Mouse (Mus musculus): ENCODE measurements at regions not wholly inside any gene's neighbourhood (a gene's known extent, or its start where the extent isn't known, plus 50 kb on each side); places are given as distances from the start of the nearest gene placed in this dataset.

DNA sequence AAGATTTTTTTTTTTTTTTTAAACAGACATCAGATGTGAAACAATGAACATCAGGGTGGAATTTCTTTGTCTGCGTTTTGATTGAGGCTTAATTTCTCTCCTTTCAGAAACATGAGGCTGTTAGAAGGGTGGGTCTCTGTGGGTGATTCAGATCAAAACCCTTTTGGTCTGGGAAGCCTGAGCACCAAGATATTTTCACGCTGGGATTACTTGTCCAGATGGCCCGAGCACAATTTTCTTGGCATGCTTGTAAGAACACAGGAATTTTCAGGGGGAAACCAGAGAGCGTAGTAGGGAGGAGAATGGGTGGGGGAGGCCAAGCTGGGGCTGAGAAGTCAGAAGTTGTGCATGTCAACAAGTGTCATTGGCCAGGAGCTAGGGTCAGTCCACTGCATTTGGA lies 76.6 kb upstream of the Lrig1 start:
- H3K4me2 ChIP-seq (replicated peaks; ENCODE audit: low read depth, low read length): no peak overlapping the region
- H3K9me3 ChIP-seq (ENCODE audit: control insufficient read depth, low read length): no peaks in the 10 kb centered on the region
- WGBS: 49% methylated on average over 4 of the region's 4 CpGs
- H3K27me3 ChIP-seq (ENCODE audit: control insufficient read depth, insufficient read depth, low read length): no peaks in the 10 kb centered on the region
- no peak for DNase-seq (ENCODE audit: low spot score)
- no peak for ATAC-seq (ENCODE audit: low FRiP score)
- H3K27ac ChIP-seq (ENCODE audit: low read depth, low read length): no peak overlapping the region
- no peak overlapping the region for H3K4me3 ChIP-seq (ENCODE audit: low read depth, low read length)
- no peak overlapping the region for H3K9ac ChIP-seq (ENCODE audit: low read depth, low read length)
- peaks cover 8% of the 10 kb centered on the region for H3K4me1 ChIP-seq (replicated peaks; ENCODE audit: control insufficient read depth, insufficient read depth, low read length)
- no peaks in the 10 kb centered on the region for H3K36me3 ChIP-seq (ENCODE audit: control insufficient read depth, insufficient read depth, low read length)

DNA sequence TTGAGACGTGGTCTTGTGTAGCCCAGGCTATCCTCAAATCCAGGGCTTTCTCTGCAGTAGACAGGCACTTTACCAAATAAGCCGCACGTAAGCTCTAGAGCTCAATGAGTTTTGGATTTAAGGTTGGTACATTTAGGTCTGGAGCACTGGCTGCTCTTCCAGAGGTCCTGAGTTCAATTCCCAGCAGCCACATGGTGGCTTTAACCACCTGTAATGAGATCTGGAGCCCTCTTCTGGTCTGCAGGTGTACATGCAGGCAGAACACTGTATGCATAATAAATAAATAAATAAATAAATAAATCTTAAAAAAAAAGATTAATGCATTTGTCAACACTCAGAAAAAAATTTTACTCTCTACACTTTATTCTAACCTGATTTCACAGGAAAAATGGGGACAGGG lies 74.9 kb upstream of the Lrig1 start:
- H3K4me1 ChIP-seq (replicated peaks; ENCODE audit: control insufficient read depth, insufficient read depth, low read length): peaks cover 8% of the 10 kb centered on the region
- DNase-seq (ENCODE audit: low spot score): no peak
- no peaks in the 10 kb centered on the region for H3K27me3 ChIP-seq (ENCODE audit: control insufficient read depth, insufficient read depth, low read length)
- H3K27ac ChIP-seq (ENCODE audit: low read depth, low read length): peak overlapping the region; percentile 95
- H3K36me3 ChIP-seq (ENCODE audit: control insufficient read depth, insufficient read depth, low read length): no peaks in the 10 kb centered on the region
- H3K9me3 ChIP-seq (ENCODE audit: control insufficient read depth, low read length): no peaks in the 10 kb centered on the region
- no peak for ATAC-seq (ENCODE audit: low FRiP score)
- H3K4me3 ChIP-seq (ENCODE audit: low read depth, low read length): no peak overlapping the region
- WGBS: 96% methylated on average over 3 of the region's 3 CpGs
- H3K4me2 ChIP-seq (replicated peaks; ENCODE audit: low read depth, low read length): no peak overlapping the region
- no peak overlapping the region for H3K9ac ChIP-seq (ENCODE audit: low read depth, low read length)

DNA sequence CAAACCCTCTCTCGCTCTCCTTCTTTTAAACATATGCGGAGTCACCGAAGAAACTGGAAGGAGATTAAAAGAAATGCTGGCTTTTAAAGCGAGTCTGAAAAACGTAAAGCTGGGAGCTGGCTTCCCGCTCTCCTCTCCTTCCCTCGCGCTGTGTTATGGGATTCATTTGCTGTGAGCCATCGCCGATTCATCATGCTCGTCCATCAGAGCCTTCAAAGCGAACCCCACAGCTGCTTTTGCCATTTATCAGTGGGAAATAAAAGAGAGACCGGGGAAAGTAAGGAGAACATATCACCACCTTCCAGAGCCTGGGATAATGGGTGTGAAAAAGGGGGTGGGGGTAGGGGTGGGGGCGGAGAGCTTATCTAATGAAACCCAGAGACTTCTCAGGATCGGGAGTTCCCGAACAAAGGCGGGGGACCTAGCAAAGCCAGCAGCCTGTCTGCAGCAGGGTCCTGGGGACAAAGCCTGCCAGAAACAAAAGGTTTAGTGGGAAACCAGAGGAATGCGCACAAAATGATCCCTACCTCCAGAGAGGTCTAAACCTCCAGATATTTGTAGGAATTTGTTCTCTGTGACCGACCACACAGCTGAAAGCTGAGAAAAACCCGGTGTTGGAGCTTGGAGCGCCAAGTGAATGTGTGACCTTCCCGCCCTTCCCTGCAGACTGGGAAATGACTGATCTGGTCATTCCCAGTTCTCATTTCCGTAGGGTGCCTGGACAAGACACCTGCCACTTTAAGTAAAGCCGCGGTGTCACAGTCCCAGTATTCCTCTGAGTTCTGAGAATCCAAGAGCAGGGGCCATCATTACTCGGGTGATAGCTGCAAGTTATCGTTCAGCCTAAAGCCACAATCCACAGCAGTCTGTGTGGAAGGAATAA lies 73.9 kb upstream of the Lrig1 start:
- peak; percentile 89 for ATAC-seq (ENCODE audit: low FRiP score)
- Histone ChIP-seq H3K27ac (ENCODE audit: low read depth, low read length) (peak overlapping the region; percentile 95), H3K36me3 (ENCODE audit: control insufficient read depth, insufficient read depth, low read length) (no peaks in the 10 kb centered on the region), H3K4me1 (replicated peaks; ENCODE audit: control insufficient read depth, insufficient read depth, low read length) (peaks cover 8% of the 10 kb centered on the region), H3K9me3 (ENCODE audit: control insufficient read depth, low read length) (no peaks in the 10 kb centered on the region), H3K9ac (ENCODE audit: low read depth, low read length) (peak overlapping the region; percentile 57), H3K4me2 (replicated peaks; ENCODE audit: low read depth, low read length) (peak overlapping the region; percentile 32), H3K4me3 (ENCODE audit: low read depth, low read length) (peak overlapping the region; percentile 1; the same call in 1 of the 2 replicates), H3K27me3 (ENCODE audit: control insufficient read depth, insufficient read depth, low read length) (no peaks in the 10 kb centered on the region)
- DNase-seq (ENCODE audit: low spot score): peak; percentile 78
- 1% methylated on average over 27 of the region's 27 CpGs for WGBS

DNA sequence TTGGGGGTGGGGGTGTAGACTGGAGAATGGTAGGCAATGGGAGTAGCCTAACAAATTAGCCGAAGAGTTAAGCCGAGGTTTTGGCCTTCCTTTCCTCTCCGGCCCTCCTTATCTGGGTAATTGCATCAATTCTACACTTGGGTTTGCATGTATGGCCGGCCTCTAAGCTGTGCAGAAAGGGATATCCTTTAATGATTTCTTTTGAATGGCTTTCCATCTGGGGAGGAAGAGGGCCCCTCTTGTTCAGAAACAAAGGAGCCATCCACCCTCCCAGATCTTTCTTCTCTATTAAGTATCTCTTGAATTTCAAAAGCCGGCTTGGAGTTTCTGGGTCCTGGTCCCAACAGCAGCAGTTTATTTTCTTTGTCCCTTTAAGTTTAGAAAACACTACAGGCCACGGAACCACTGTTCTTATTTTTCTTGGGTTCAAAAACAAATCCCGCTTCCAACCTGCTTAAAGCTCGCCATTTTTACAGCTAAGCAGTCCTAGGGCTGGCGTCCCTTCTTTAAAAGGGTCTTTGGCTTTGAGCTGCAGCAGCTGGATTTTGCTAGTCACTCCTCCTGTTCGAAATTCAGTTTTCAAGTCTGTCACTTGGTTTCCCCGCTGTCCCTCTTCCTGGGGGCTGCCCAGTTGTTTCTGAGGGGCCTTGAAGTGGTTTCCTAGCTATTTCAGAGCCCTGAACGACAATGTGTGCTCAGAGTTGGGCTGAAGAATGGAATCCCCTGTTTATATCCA lies 73.1 kb upstream of the Lrig1 start:
- Histone ChIP-seq H3K4me2 (replicated peaks; ENCODE audit: low read depth, low read length) (peak overlapping the region; percentile 32), H3K27ac (ENCODE audit: low read depth, low read length) (peak overlapping the region; percentile 95), H3K36me3 (ENCODE audit: control insufficient read depth, insufficient read depth, low read length) (no peaks in the 10 kb centered on the region), H3K9me3 (ENCODE audit: control insufficient read depth, low read length) (no peaks in the 10 kb centered on the region), H3K27me3 (ENCODE audit: control insufficient read depth, insufficient read depth, low read length) (no peaks in the 10 kb centered on the region), H3K4me3 (ENCODE audit: low read depth, low read length) (no peak overlapping the region), H3K9ac (ENCODE audit: low read depth, low read length) (peak overlapping the region; percentile 57), H3K4me1 (replicated peaks; ENCODE audit: control insufficient read depth, insufficient read depth, low read length) (peaks cover 8% of the 10 kb centered on the region)
- peak; percentile 69 for DNase-seq (ENCODE audit: low spot score)
- WGBS: 11% methylated on average over 12 of the region's 12 CpGs
- ATAC-seq (ENCODE audit: low FRiP score): peak; percentile 50; the same call in 1 of the 2 replicates

DNA sequence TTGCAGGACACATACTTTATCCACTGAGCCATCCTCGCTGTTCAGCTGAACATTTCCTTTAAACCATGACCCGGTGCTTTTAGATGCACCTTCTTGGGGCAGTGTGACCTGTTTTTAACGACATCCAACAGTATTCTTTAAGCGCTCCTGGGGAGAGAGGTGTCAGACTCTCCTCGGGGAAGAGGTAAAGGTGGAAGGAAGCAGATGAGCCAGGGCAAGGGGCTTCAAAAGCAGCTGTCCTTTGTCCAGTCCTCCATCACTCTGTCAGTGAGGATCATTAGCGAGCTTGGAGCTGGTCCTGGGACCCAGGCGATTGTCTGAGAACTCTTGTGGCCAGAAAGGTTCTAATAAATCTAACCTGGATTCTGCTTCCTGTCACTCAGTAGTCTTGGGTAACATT lies 72.4 kb upstream of the Lrig1 start:
- H3K4me2 ChIP-seq (replicated peaks; ENCODE audit: low read depth, low read length): no peak overlapping the region
- DNase-seq (ENCODE audit: low spot score): peak; percentile 33
- H3K4me1 ChIP-seq (replicated peaks; ENCODE audit: control insufficient read depth, insufficient read depth, low read length): peaks cover 8% of the 10 kb centered on the region
- no peaks in the 10 kb centered on the region for H3K9me3 ChIP-seq (ENCODE audit: control insufficient read depth, low read length)
- H3K9ac ChIP-seq (ENCODE audit: low read depth, low read length): no peak overlapping the region; the same call in 1 of the 2 replicates
- ATAC-seq (ENCODE audit: low FRiP score): no peak
- H3K4me3 ChIP-seq (ENCODE audit: low read depth, low read length): no peak overlapping the region
- H3K27me3 ChIP-seq (ENCODE audit: control insufficient read depth, insufficient read depth, low read length): no peaks in the 10 kb centered on the region
- H3K36me3 ChIP-seq (ENCODE audit: control insufficient read depth, insufficient read depth, low read length): no peaks in the 10 kb centered on the region
- H3K27ac ChIP-seq (ENCODE audit: low read depth, low read length): peak overlapping the region; percentile 95
- 34% methylated on average over 7 of the region's 7 CpGs for WGBS

DNA sequence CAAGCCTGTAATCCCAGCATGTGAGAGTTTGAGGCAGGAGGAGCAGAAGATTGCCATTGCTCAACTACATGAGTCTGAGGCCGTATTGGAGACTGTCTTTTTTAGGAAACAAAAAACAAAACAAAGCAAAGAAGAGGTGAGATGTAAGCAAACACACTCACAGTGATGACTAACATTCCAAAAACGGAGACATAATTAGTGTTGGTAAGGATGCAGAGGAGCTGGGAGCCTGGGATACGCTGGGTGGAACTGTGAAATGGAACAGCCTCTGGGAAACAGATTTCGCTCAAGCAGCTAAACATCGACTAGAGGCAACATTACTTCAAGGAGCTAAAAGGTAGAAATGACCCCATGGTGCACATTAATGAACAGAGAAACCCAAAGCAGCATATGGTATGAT lies 68.3 kb upstream of the Lrig1 start:
- H3K4me3 ChIP-seq (ENCODE audit: low read depth, low read length): no peak overlapping the region
- no peaks in the 10 kb centered on the region for H3K36me3 ChIP-seq (ENCODE audit: control insufficient read depth, insufficient read depth, low read length)
- H3K4me2 ChIP-seq (replicated peaks; ENCODE audit: low read depth, low read length): no peak overlapping the region
- WGBS: 85% methylated on average over 5 of the region's 5 CpGs
- DNase-seq (ENCODE audit: low spot score) (no peak), ATAC-seq (ENCODE audit: low FRiP score) (no peak)
- H3K4me1 ChIP-seq (replicated peaks; ENCODE audit: control insufficient read depth, insufficient read depth, low read length): peaks cover 5% of the 10 kb centered on the region; the same call in 1 of the 2 replicates
- no peak overlapping the region for H3K9ac ChIP-seq (ENCODE audit: low read depth, low read length)
- H3K27ac ChIP-seq (ENCODE audit: low read depth, low read length): no peak overlapping the region
- H3K27me3 ChIP-seq (ENCODE audit: control insufficient read depth, insufficient read depth, low read length): no peaks in the 10 kb centered on the region
- no peaks in the 10 kb centered on the region for H3K9me3 ChIP-seq (ENCODE audit: control insufficient read depth, low read length)

DNA sequence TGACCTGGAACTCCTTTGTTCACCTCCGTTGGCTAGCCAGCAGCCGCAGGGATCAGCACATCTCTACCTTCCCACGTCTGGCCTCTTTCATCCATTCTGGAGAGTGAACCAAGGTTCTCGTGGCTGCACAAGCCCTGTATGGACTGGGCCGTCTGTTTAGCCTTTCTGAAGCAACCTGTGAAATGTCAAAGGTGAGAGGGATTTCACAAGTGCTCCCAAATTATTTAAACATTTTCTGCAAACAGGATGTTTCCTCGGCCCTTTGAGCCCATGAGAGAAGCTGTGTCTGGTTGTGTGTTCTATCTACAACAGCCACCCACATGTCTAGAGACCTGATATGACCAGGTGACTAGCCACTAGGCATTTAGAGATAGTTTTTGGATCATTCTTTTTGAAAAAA lies 65.8 kb upstream of the Lrig1 start:
- no peak overlapping the region for H3K4me2 ChIP-seq (replicated peaks; ENCODE audit: low read depth, low read length)
- DNase-seq (ENCODE audit: low spot score) (no peak), ATAC-seq (ENCODE audit: low FRiP score) (no peak)
- H3K9ac ChIP-seq (ENCODE audit: low read depth, low read length): no peak overlapping the region
- H3K27ac ChIP-seq (ENCODE audit: low read depth, low read length): no peak overlapping the region
- H3K9me3 ChIP-seq (ENCODE audit: control insufficient read depth, low read length): no peaks in the 10 kb centered on the region
- no peaks in the 10 kb centered on the region for H3K36me3 ChIP-seq (ENCODE audit: control insufficient read depth, insufficient read depth, low read length)
- no peaks in the 10 kb centered on the region for H3K4me1 ChIP-seq (replicated peaks; ENCODE audit: control insufficient read depth, insufficient read depth, low read length)
- 62% methylated on average over 6 of the region's 6 CpGs for WGBS
- no peak overlapping the region for H3K4me3 ChIP-seq (ENCODE audit: low read depth, low read length)
- H3K27me3 ChIP-seq (ENCODE audit: control insufficient read depth, insufficient read depth, low read length): no peaks in the 10 kb centered on the region

DNA sequence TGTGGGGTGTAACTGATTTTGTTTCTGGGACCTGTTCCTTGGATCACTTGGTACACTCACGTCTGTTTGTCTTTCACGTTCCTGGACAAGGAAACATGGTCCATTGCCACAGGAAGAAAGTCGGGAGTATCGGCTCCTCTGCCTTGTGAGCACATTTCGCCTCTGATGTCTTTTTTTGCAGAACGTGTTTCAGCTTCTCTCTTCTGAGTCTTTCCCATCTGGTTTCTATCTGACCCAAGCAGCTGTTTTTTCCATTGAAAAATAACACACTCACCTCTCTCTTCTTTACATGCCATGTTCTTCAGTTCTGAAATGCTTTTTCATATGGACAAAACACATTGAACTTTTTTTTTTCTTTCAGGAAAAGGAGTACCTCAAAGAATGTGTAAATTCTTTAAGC lies 61.4 kb upstream of the Lrig1 start:
- ATAC-seq (ENCODE audit: low FRiP score): no peak
- no peak overlapping the region for H3K27ac ChIP-seq (ENCODE audit: low read depth, low read length)

More for the DNA sequence above, 61.4 kb upstream of the Lrig1 start:
- no peaks in the 10 kb centered on the region for H3K36me3 ChIP-seq (ENCODE audit: control insufficient read depth, insufficient read depth, low read length)
- no peaks in the 10 kb centered on the region for H3K27me3 ChIP-seq (ENCODE audit: control insufficient read depth, insufficient read depth, low read length)
- H3K9ac ChIP-seq (ENCODE audit: low read depth, low read length): no peak overlapping the region
- no peaks in the 10 kb centered on the region for H3K9me3 ChIP-seq (ENCODE audit: control insufficient read depth, low read length)
- H3K4me1 ChIP-seq (replicated peaks; ENCODE audit: control insufficient read depth, insufficient read depth, low read length): 0 out of 2 replicates have a peak, but pooled peaks cover 2% of the 10 kb centered on the region
- no peak overlapping the region for H3K4me2 ChIP-seq (replicated peaks; ENCODE audit: low read depth, low read length)
- no peak for DNase-seq (ENCODE audit: low spot score)
- WGBS: 68% methylated on average over 6 of the region's 6 CpGs
- H3K4me3 ChIP-seq (ENCODE audit: low read depth, low read length): no peak overlapping the region

Measured in hindbrain, embryonic 11.5 days (tissue).